8 mouse cellular contexts compared by ENCODE assay signal in genomic region chr10:99269704-99270103, GRCm38 (mm10). TPM values are rescaled to one million over a fixed set of nuclear protein-coding genes. Genes with fewer than 3 reads are reported as not detected.
A peak's percentile ranks its signal among the peaks of the same experiment; 100 is the strongest.
DNase-seq lines count a peak whose midpoint lies in the region; ATAC-seq and TF ChIP-seq lines count a peak whose summit lies in the region.

No protein-coding gene starts in this region.

- TF ChIP-seq CTCF in lung, postnatal 0 days (IDR thresholded peaks at IDR 0.05), result no peak
- TF ChIP-seq CTCF in heart, postnatal 0 days (IDR thresholded peaks at IDR 0.05; ENCODE audit: low read depth), result no peak

- H3K9me3 ChIP-seq in heart, embryonic 11.5 days (replicated peaks; ENCODE audit: control insufficient read depth, low read length), result no peaks in the 10 kb centered on the region
- no peaks in the 10 kb centered on the region for H3K9me3 ChIP-seq in lung, postnatal 0 days (ENCODE audit: low read length)
- H3K9me3 ChIP-seq in heart, postnatal 0 days (replicated peaks; ENCODE audit: control insufficient read depth, low read length), result no peaks in the 10 kb centered on the region
- no peaks in the 10 kb centered on the region for H3K9me3 ChIP-seq in neural tube, embryonic 15.5 days (replicated peaks)

- H3K9ac ChIP-seq in heart, embryonic 11.5 days (ENCODE audit: low read depth, low read length), result no peak overlapping the region
- no peak overlapping the region for H3K9ac ChIP-seq in lung, postnatal 0 days (replicated peaks; ENCODE audit: low read depth)
- H3K9ac ChIP-seq in heart, postnatal 0 days (replicated peaks; ENCODE audit: low read depth, low read length), result no peak overlapping the region
- no peak overlapping the region for H3K9ac ChIP-seq in neural tube, embryonic 15.5 days (replicated peaks)

- H3K27ac ChIP-seq in heart, embryonic 11.5 days (ENCODE audit: low read depth, low read length), result 0 out of 2 replicates have a peak overlapping the region, but pooled peaks have one; percentile 60
- H3K27ac ChIP-seq in lung, postnatal 0 days (ENCODE audit: low read length), result peak overlapping the region; percentile 83
- peak overlapping the region; percentile 69 for H3K27ac ChIP-seq in heart, postnatal 0 days (ENCODE audit: low read depth)
- H3K27ac ChIP-seq in neural tube, embryonic 15.5 days (replicated peaks), result 0 out of 2 replicates have a peak overlapping the region, but pooled peaks have one; percentile 37

- no peak for TF ChIP-seq EP300 in lung, postnatal 0 days (IDR thresholded peaks at IDR 0.05)
- no peak for TF ChIP-seq EP300 in heart, postnatal 0 days (IDR thresholded peaks at IDR 0.05; ENCODE audit: low read depth)

- ATAC-seq in heart, embryonic 11.5 days (replicated peaks; ENCODE audit: insufficient number of reproducible peaks, low FRiP score, low TSS enrichment), result no peak
- ATAC-seq in lung, postnatal 0 days, result no peak
- ATAC-seq in heart, postnatal 0 days (ENCODE audit: insufficient read depth, low read depth), result no peak
- no peak for ATAC-seq in neural tube, embryonic 15.5 days (ENCODE audit: low FRiP score)

- intact Hi-C loops in heart, postnatal 10 days (cut with DNase I), result loop anchor here (2.0 kb wide), 1 partner anchor 139 kb away; no protein-coding TSS in a partner anchor

- H3K4me3 ChIP-seq in heart, embryonic 11.5 days (ENCODE audit: low read depth, low read length), result no peak overlapping the region
- no peak overlapping the region for H3K4me3 ChIP-seq in lung, postnatal 0 days (ENCODE audit: low read depth, low read length)
- H3K4me3 ChIP-seq in heart, postnatal 0 days (ENCODE audit: low read depth, low read length), result no peak overlapping the region
- H3K4me3 ChIP-seq in neural tube, embryonic 15.5 days (replicated peaks), result no peak overlapping the region

- no peaks in the 10 kb centered on the region for H3K27me3 ChIP-seq in heart, embryonic 11.5 days (ENCODE audit: control insufficient read depth, insufficient read depth, low read length)
- H3K27me3 ChIP-seq in lung, postnatal 0 days (replicated peaks; ENCODE audit: insufficient read depth, low read length), result no peaks in the 10 kb centered on the region
- H3K27me3 ChIP-seq in heart, postnatal 0 days (ENCODE audit: control insufficient read depth, insufficient read depth, low read length), result no peaks in the 10 kb centered on the region
- peaks cover 7% of the 10 kb centered on the region; the same call in 1 of the 2 replicates for H3K27me3 ChIP-seq in neural tube, embryonic 15.5 days (replicated peaks)

- 69% methylated on average over 6 of the region's 6 CpGs for WGBS in heart, embryonic 11.5 days (ENCODE audit: insufficient replicate concordance)
- 57% methylated on average over 6 of the region's 6 CpGs for WGBS in lung, postnatal 0 days
- WGBS in heart, postnatal 0 days, result 67% methylated on average over 6 of the region's 6 CpGs
- WGBS in neural tube, embryonic 15.5 days, result 44% methylated on average over 6 of the region's 6 CpGs

- no peak for DNase-seq in heart, postnatal 10 days
- no peak for DNase-seq in lung, postnatal 0 days (ENCODE audit: low spot score)
- DNase-seq in lung, adult 18-20 months, result no peak
- no peak for DNase-seq in heart, postnatal 0 days (ENCODE audit: low spot score)
- no peak for DNase-seq in thymus, postnatal 10 days (ENCODE audit: low spot score in 2 of 2)
- DNase-seq in adrenal gland, postnatal 14 days, result no peak

- H3K36me3 ChIP-seq in heart, embryonic 11.5 days (ENCODE audit: control insufficient read depth, insufficient read depth, low read length), result peaks cover 3% of the 10 kb centered on the region
- no peaks in the 10 kb centered on the region for H3K36me3 ChIP-seq in lung, postnatal 0 days (ENCODE audit: insufficient read depth, low read length)
- peaks cover 11% of the 10 kb centered on the region for H3K36me3 ChIP-seq in heart, postnatal 0 days (replicated peaks; ENCODE audit: control insufficient read depth, insufficient read depth, low read length)
- H3K36me3 ChIP-seq in neural tube, embryonic 15.5 days, result no peaks in the 10 kb centered on the region

- H3K4me1 ChIP-seq in heart, embryonic 11.5 days (ENCODE audit: control insufficient read depth, insufficient read depth, low read length), result peaks cover 21% of the 10 kb centered on the region
- H3K4me1 ChIP-seq in lung, postnatal 0 days (ENCODE audit: insufficient read depth, low read depth, low read length), result peaks cover 21% of the 10 kb centered on the region; the same call in 1 of the 2 replicates
- peaks cover 20% of the 10 kb centered on the region for H3K4me1 ChIP-seq in heart, postnatal 0 days (ENCODE audit: control insufficient read depth, insufficient read depth)
- H3K4me1 ChIP-seq in neural tube, embryonic 15.5 days, result peaks cover 43% of the 10 kb centered on the region

- no peak overlapping the region for H3K4me2 ChIP-seq in heart, embryonic 11.5 days
- no peak overlapping the region for H3K4me2 ChIP-seq in lung, postnatal 0 days (replicated peaks; ENCODE audit: low read depth, low read length)
- no peak overlapping the region for H3K4me2 ChIP-seq in heart, postnatal 0 days (ENCODE audit: low read depth, low read length)
- no peak overlapping the region for H3K4me2 ChIP-seq in neural tube, embryonic 15.5 days

RNA-seq across cellular contexts. Expression of gene Dusp6, which starts 6.7 kb away (rescaled TPM):
- 45.5 and 59.9 TPM in 2 replicates for polyA plus RNA-seq in heart, embryonic 11.5 days (2014; fragmentation: Nextera tagmentation; extraction: Ambion mirVana)
- 10 to 100 TPM; 29.2 to 38.3 TPM for total RNA-seq in heart, postnatal 10 days (2021)
- 49.7 and 63.2 TPM in 2 replicates for polyA plus RNA-seq in lung, postnatal 0 days (2015; fragmentation: Nextera tagmentation; extraction: Ambion mirVana)
- 59.8 and 73.6 TPM in 2 replicates for total RNA-seq in heart, postnatal 0 days (2014; rRNA removed; ENCODE audit: low replicate concordance)
- 23.2 and 25.8 TPM in 2 replicates for polyA plus RNA-seq in heart, postnatal 0 days (2015; fragmentation: Nextera tagmentation; extraction: Ambion mirVana)
- polyA plus RNA-seq in neural tube, embryonic 15.5 days (2015; fragmentation: Nextera tagmentation; extraction: Ambion mirVana), result 28.2 and 31.5 TPM in 2 replicates
- 112 and 113 TPM in 2 replicates for total RNA-seq in adrenal gland, postnatal 14 days (2021)
